Mouse (Mus musculus): ENCODE data around the gene Defb29. TPM values are rescaled to one million over a fixed set of nuclear protein-coding genes. Genes with fewer than 3 reads are reported as not detected.

The Defb29 gene
- polyA plus RNA-seq, 1 experiment = not detected

- TF ChIP-seq CTCF (IDR thresholded peaks at IDR 0.05; ENCODE audit: borderline replicate concordance, control insufficient read depth, extremely low read depth, insufficient read depth, low read length, poor library complexity) (no peak), POLR2A (IDR thresholded peaks at IDR 0.05; ENCODE audit: control insufficient read depth, extremely low read depth, insufficient read depth, low read length, poor library complexity) (no peak)
- no peak overlapping the region for H3K27ac ChIP-seq (ENCODE audit: control insufficient read depth, insufficient read depth, low read length)
- 94% methylated on average over 8 of the region's 8 CpGs for WGBS
- H3K4me3 ChIP-seq (ENCODE audit: control insufficient read depth, insufficient read depth, low read length) = no peak overlapping the region
- no peaks in the 10 kb centered on the region for H3K27me3 ChIP-seq (ENCODE audit: control insufficient read depth, insufficient read depth, low read length)
- H3K36me3 ChIP-seq (ENCODE audit: control insufficient read depth, insufficient read depth, low read length) = no peaks in the 10 kb centered on the region
- no peaks in the 10 kb centered on the region for H3K4me1 ChIP-seq (replicated peaks; ENCODE audit: control insufficient read depth, insufficient read depth, low read length)
- no peak for DNase-seq
Observed at GRCm38 (mm10) chr2:152573484-152573883, 33.6 kb upstream of the Defb29 start.

GRCm38 (mm10) chr2:152572114-152572794, 32.4 kb upstream of the Defb29 start, which contains the start of gene Defb21:
Defb21 (plus strand) TSS chr2:152572744.
- WGBS = 63% methylated on average over 11 of the region's 11 CpGs
- H3K4me3 ChIP-seq (ENCODE audit: control insufficient read depth, insufficient read depth, low read length) = no peak within 1 kb of the TSS
- TF ChIP-seq CTCF (IDR thresholded peaks at IDR 0.05; ENCODE audit: borderline replicate concordance, control insufficient read depth, extremely low read depth, insufficient read depth, low read length, poor library complexity) (peak; percentile 44; the same call in 1 of the 2 replicates), POLR2A (IDR thresholded peaks at IDR 0.05; ENCODE audit: control insufficient read depth, extremely low read depth, insufficient read depth, low read length, poor library complexity) (no peak)
- peak; percentile 4 for DNase-seq
- no peaks in the 10 kb centered on the region for H3K27me3 ChIP-seq (ENCODE audit: control insufficient read depth, insufficient read depth, low read length)
- no peaks in the 10 kb centered on the region for H3K36me3 ChIP-seq (ENCODE audit: control insufficient read depth, insufficient read depth, low read length)
- no peak within 1 kb of the TSS for H3K27ac ChIP-seq (ENCODE audit: control insufficient read depth, insufficient read depth, low read length)
- no peaks in the 10 kb centered on the region for H3K4me1 ChIP-seq (replicated peaks; ENCODE audit: control insufficient read depth, insufficient read depth, low read length)

GRCm38 (mm10) chr2:152570313-152570712, 30.4 kb upstream of the Defb29 start:
- WGBS = 46% methylated on average over 6 of the region's 6 CpGs
- no peaks in the 10 kb centered on the region for H3K4me1 ChIP-seq (replicated peaks; ENCODE audit: control insufficient read depth, insufficient read depth, low read length)
- no peaks in the 10 kb centered on the region for H3K27me3 ChIP-seq (ENCODE audit: control insufficient read depth, insufficient read depth, low read length)
- no peak overlapping the region for H3K4me3 ChIP-seq (ENCODE audit: control insufficient read depth, insufficient read depth, low read length)
- no peak for DNase-seq
- no peaks in the 10 kb centered on the region for H3K36me3 ChIP-seq (ENCODE audit: control insufficient read depth, insufficient read depth, low read length)
- no peak overlapping the region for H3K27ac ChIP-seq (ENCODE audit: control insufficient read depth, insufficient read depth, low read length)
- TF ChIP-seq POLR2A (IDR thresholded peaks at IDR 0.05; ENCODE audit: control insufficient read depth, extremely low read depth, insufficient read depth, low read length, poor library complexity) = no peak
- TF ChIP-seq CTCF (IDR thresholded peaks at IDR 0.05; ENCODE audit: borderline replicate concordance, control insufficient read depth, extremely low read depth, insufficient read depth, low read length, poor library complexity) = no peak

- WGBS = 87% methylated on average over 4 of the region's 4 CpGs
- no peak for DNase-seq
- H3K4me1 ChIP-seq (replicated peaks; ENCODE audit: control insufficient read depth, insufficient read depth, low read length) = no peaks in the 10 kb centered on the region
- H3K4me3 ChIP-seq (ENCODE audit: control insufficient read depth, insufficient read depth, low read length) = no peak overlapping the region
- H3K36me3 ChIP-seq (ENCODE audit: control insufficient read depth, insufficient read depth, low read length) = no peaks in the 10 kb centered on the region
- H3K27ac ChIP-seq (ENCODE audit: control insufficient read depth, insufficient read depth, low read length) = no peak overlapping the region
- TF ChIP-seq POLR2A (IDR thresholded peaks at IDR 0.05; ENCODE audit: control insufficient read depth, extremely low read depth, insufficient read depth, low read length, poor library complexity) (no peak), CTCF (IDR thresholded peaks at IDR 0.05; ENCODE audit: borderline replicate concordance, control insufficient read depth, extremely low read depth, insufficient read depth, low read length, poor library complexity) (no peak)
- no peaks in the 10 kb centered on the region for H3K27me3 ChIP-seq (ENCODE audit: control insufficient read depth, insufficient read depth, low read length)
Observed at GRCm38 (mm10) chr2:152569881-152570280, 30.0 kb upstream of the Defb29 start.

- H3K4me1 ChIP-seq (replicated peaks; ENCODE audit: control insufficient read depth, insufficient read depth, low read length) = no peaks in the 10 kb centered on the region
- no peak for DNase-seq
- H3K27ac ChIP-seq (ENCODE audit: control insufficient read depth, insufficient read depth, low read length) = no peak within 1 kb of the TSS
- TF ChIP-seq CTCF (IDR thresholded peaks at IDR 0.05; ENCODE audit: borderline replicate concordance, control insufficient read depth, extremely low read depth, insufficient read depth, low read length, poor library complexity) = no peak
- no peak for TF ChIP-seq POLR2A (IDR thresholded peaks at IDR 0.05; ENCODE audit: control insufficient read depth, extremely low read depth, insufficient read depth, low read length, poor library complexity)
- no peaks in the 10 kb centered on the region for H3K36me3 ChIP-seq (ENCODE audit: control insufficient read depth, insufficient read depth, low read length)
- no peak within 1 kb of the TSS for H3K4me3 ChIP-seq (ENCODE audit: control insufficient read depth, insufficient read depth, low read length)
- no peaks in the 10 kb centered on the region for H3K27me3 ChIP-seq (ENCODE audit: control insufficient read depth, insufficient read depth, low read length)
- 91% methylated on average over 5 of the region's 5 CpGs for WGBS
Observed at GRCm38 (mm10) chr2:152569038-152569437, 29.1 kb upstream of the Defb29 start, which contains the start of gene Gm17416. Gm17416 (plus strand) TSS chr2:152569338.

GRCm38 (mm10) chr2:152556655-152557054, 16.8 kb upstream of the Defb29 start:
- DNase-seq = no peak
- TF ChIP-seq POLR2A (IDR thresholded peaks at IDR 0.05; ENCODE audit: control insufficient read depth, extremely low read depth, insufficient read depth, low read length, poor library complexity) (no peak), CTCF (IDR thresholded peaks at IDR 0.05; ENCODE audit: borderline replicate concordance, control insufficient read depth, extremely low read depth, insufficient read depth, low read length, poor library complexity) (no peak)
- 20% methylated on average over 7 of the region's 7 CpGs for WGBS
- Histone ChIP-seq H3K4me3 (ENCODE audit: control insufficient read depth, insufficient read depth, low read length) (no peak overlapping the region), H3K27me3 (ENCODE audit: control insufficient read depth, insufficient read depth, low read length) (no peaks in the 10 kb centered on the region), H3K27ac (ENCODE audit: control insufficient read depth, insufficient read depth, low read length) (no peak overlapping the region), H3K4me1 (replicated peaks; ENCODE audit: control insufficient read depth, insufficient read depth, low read length) (no peaks in the 10 kb centered on the region), H3K36me3 (ENCODE audit: control insufficient read depth, insufficient read depth, low read length) (no peaks in the 10 kb centered on the region)
